Mouse (Mus musculus): Measurements from ENCODE around the gene Limk1.
A peak's percentile ranks its signal among the peaks of the same experiment; 100 is the strongest.
"Not testable (repeated sequence)": the region's sequence is repeated elsewhere in the genome, so short reads cannot be mapped to it uniquely, and the experiment has no call there.

Gene Limk1

GRCm38 (mm10) chr5:134675956-134676759 is 12.2 kb downstream of the Limk1 start:
- DNase-seq: peak; percentile 37 to 50

- no peak for DNase-seq
Observed at GRCm38 (mm10) chr5:134674977-134675376, 13.4 kb downstream of the Limk1 start.

- DNase-seq: no peak
Observed at GRCm38 (mm10) chr5:134672611-134673010, 15.8 kb downstream of the Limk1 start.

GRCm38 (mm10) chr5:134672198-134672516 is 16.2 kb downstream of the Limk1 start:
- DNase-seq: no peak

GRCm38 (mm10) chr5:134671335-134672197 is 16.8 kb downstream of the Limk1 start:
- DNase-seq: no peak

GRCm38 (mm10) chr5:134669001-134669708 is 19.2 kb downstream of the Limk1 start:
- no peak for DNase-seq

- peak in 1 of 2 experiments; percentile 26 for DNase-seq
Observed at GRCm38 (mm10) chr5:134668495-134668894, 19.9 kb downstream of the Limk1 start.

- DNase-seq: no peak
Observed at GRCm38 (mm10) chr5:134656708-134657107, 31.7 kb downstream of the Limk1 start.

- DNase-seq: no peak
Observed at GRCm38 (mm10) chr5:134652015-134652414, 36.4 kb downstream of the Limk1 start.

- peak; percentile 38 to 42 for DNase-seq
Observed at GRCm38 (mm10) chr5:134650926-134651325, 37.5 kb downstream of the Limk1 start.

- DNase-seq: not testable (repeated sequence)
Observed at GRCm38 (mm10) chr5:134648976-134649375, 39.4 kb downstream of the Limk1 start.

- no peak for DNase-seq
Observed at GRCm38 (mm10) chr5:134647394-134647793, 41.0 kb downstream of the Limk1 start.

- no peak for DNase-seq
Observed at GRCm38 (mm10) chr5:134646461-134646860, 41.9 kb downstream of the Limk1 start.

- no peak for DNase-seq
Observed at GRCm38 (mm10) chr5:134644643-134645118, 43.7 kb downstream of the Limk1 start.

GRCm38 (mm10) chr5:134644121-134644520 is 44.3 kb downstream of the Limk1 start:
- DNase-seq: no peak

GRCm38 (mm10) chr5:134640371-134640770 is 48.0 kb downstream of the Limk1 start:
- DNase-seq: no peak

- DNase-seq: peak; percentile 96 to 98
Observed at GRCm38 (mm10) chr5:134639269-134639682, 49.1 kb downstream of the Limk1 start, which contains the start of gene Eif4h. Gene Eif4h, minus strand, starts transcription at chr5:134639490.

- DNase-seq: peak in 1 of 2 experiments; percentile 20
Observed at GRCm38 (mm10) chr5:134638461-134639268, 49.7 kb downstream of the Limk1 start.

- DNase-seq: no peak
Observed at GRCm38 (mm10) chr5:134637820-134638367, 50.5 kb downstream of the Limk1 start.

GRCm38 (mm10) chr5:134632841-134633240 is 55.6 kb downstream of the Limk1 start:
- DNase-seq: no peak

- DNase-seq: no peak
Observed at GRCm38 (mm10) chr5:134630835-134631234, 57.6 kb downstream of the Limk1 start.

- DNase-seq: no peak
Observed at GRCm38 (mm10) chr5:134629508-134629907, 58.9 kb downstream of the Limk1 start.
